Mouse (Mus musculus): ENCODE measurements around the gene Garem2.

Garem2 gene

GRCm38 (mm10) chr5:30112533-30113068 lies 7.6 kb downstream of the Garem2 start:
- DNase-seq = no peak

GRCm38 (mm10) chr5:30113881-30114760 lies 9.2 kb downstream of the Garem2 start:
- DNase-seq = peak; percentile 57 to 68

GRCm38 (mm10) chr5:30114761-30115140 lies 9.8 kb downstream of the Garem2 start:
- DNase-seq = no peak

- no peak for DNase-seq
Measured at GRCm38 (mm10) chr5:30115718-30116117, 10.8 kb downstream of the Garem2 start.

GRCm38 (mm10) chr5:30118018-30118417 lies 13.1 kb downstream of the Garem2 start:
- DNase-seq = no peak

- DNase-seq = no peak
Measured at GRCm38 (mm10) chr5:30119163-30119562, 14.2 kb downstream of the Garem2 start.

GRCm38 (mm10) chr5:30120106-30120505 lies 15.1 kb downstream of the Garem2 start:
- no peak for DNase-seq

- no peak for DNase-seq
Measured at GRCm38 (mm10) chr5:30122481-30122880, 17.5 kb downstream of the Garem2 start.

- DNase-seq = no peak
Measured at GRCm38 (mm10) chr5:30125587-30125986, 20.6 kb downstream of the Garem2 start.

GRCm38 (mm10) chr5:30126756-30127155 lies 21.8 kb downstream of the Garem2 start:
- no peak for DNase-seq

GRCm38 (mm10) chr5:30127921-30128597 lies 23.1 kb downstream of the Garem2 start:
- no peak for DNase-seq

GRCm38 (mm10) chr5:30128680-30129079 lies 23.7 kb downstream of the Garem2 start:
- no peak for DNase-seq

GRCm38 (mm10) chr5:30131246-30131645 lies 26.3 kb downstream of the Garem2 start:
- no peak for DNase-seq

- no peak for DNase-seq
Measured at GRCm38 (mm10) chr5:30132173-30132572, 27.2 kb downstream of the Garem2 start.

GRCm38 (mm10) chr5:30135711-30136231 lies 30.8 kb downstream of the Garem2 start:
- no peak for DNase-seq

- no peak for DNase-seq
Measured at GRCm38 (mm10) chr5:30137271-30137670, 32.3 kb downstream of the Garem2 start.

- no peak for DNase-seq
Measured at GRCm38 (mm10) chr5:30138193-30138592, 33.2 kb downstream of the Garem2 start.

GRCm38 (mm10) chr5:30146526-30146925 lies 41.6 kb downstream of the Garem2 start:
- DNase-seq = no peak

GRCm38 (mm10) chr5:30148133-30148920 lies 43.4 kb downstream of the Garem2 start:
- DNase-seq = no peak

- DNase-seq = no peak
Measured at GRCm38 (mm10) chr5:30152007-30152406, 47.0 kb downstream of the Garem2 start.

- DNase-seq = no peak
Measured at GRCm38 (mm10) chr5:30152413-30152812, 47.5 kb downstream of the Garem2 start.

GRCm38 (mm10) chr5:30153222-30153621 lies 48.3 kb downstream of the Garem2 start:
- DNase-seq = no peak

GRCm38 (mm10) chr5:30154013-30154412 lies 49.1 kb downstream of the Garem2 start:
- DNase-seq = no peak

Data from thymus, adult 18-20 months (tissue).